Mouse (Mus musculus): Measurements from ENCODE around the gene Vmn2r41. TPM values are rescaled to one million over a fixed set of nuclear protein-coding genes. Genes with fewer than 3 reads are reported as not detected.
"Not testable (repeated sequence)": the region's sequence is repeated elsewhere in the genome, so short reads cannot be mapped to it uniquely, and the experiment has no call there.

Gene Vmn2r41
- not detected in 2 replicates for total RNA-seq (2017)

GRCm38 (mm10) chr7:8161554-8161953, at the start of gene Vmn2r41:
Gene Vmn2r41 (minus strand): TSS chr7:8161654.
- ATAC-seq (replicated peaks; ENCODE audit: low read depth, poor library complexity, severe bottlenecking), result not testable (repeated sequence)

GRCm38 (mm10) chr7:8200220-8200619, 38.8 kb upstream of the Vmn2r41 start, which contains the start of gene Vmn2r42:
Gene Vmn2r42 (minus strand): TSS chr7:8200320.
- not testable (repeated sequence) for ATAC-seq (replicated peaks; ENCODE audit: low read depth, poor library complexity, severe bottlenecking)

- ATAC-seq (replicated peaks; ENCODE audit: low read depth, poor library complexity, severe bottlenecking), result not testable (repeated sequence)
Observed at GRCm38 (mm10) chr7:8092871-8093270, 68.6 kb downstream of the Vmn2r41 start.

Other genes with a start within 250 kb of the Vmn2r41 start
- gene Vmn2r42, start 38.7 kb upstream of the Vmn2r41 start, total RNA-seq (2017), result not detected in 2 replicates
- not detected in 2 replicates for gene Vmn2r43, start 98.9 kb upstream of the Vmn2r41 start, total RNA-seq (2017)
- not detected in 2 replicates for gene Vmn2r44, start 221.7 kb upstream of the Vmn2r41 start, total RNA-seq (2017)